Comparison of ENCODE assay signal across 14 mouse cellular contexts in the genomic region with DNA sequence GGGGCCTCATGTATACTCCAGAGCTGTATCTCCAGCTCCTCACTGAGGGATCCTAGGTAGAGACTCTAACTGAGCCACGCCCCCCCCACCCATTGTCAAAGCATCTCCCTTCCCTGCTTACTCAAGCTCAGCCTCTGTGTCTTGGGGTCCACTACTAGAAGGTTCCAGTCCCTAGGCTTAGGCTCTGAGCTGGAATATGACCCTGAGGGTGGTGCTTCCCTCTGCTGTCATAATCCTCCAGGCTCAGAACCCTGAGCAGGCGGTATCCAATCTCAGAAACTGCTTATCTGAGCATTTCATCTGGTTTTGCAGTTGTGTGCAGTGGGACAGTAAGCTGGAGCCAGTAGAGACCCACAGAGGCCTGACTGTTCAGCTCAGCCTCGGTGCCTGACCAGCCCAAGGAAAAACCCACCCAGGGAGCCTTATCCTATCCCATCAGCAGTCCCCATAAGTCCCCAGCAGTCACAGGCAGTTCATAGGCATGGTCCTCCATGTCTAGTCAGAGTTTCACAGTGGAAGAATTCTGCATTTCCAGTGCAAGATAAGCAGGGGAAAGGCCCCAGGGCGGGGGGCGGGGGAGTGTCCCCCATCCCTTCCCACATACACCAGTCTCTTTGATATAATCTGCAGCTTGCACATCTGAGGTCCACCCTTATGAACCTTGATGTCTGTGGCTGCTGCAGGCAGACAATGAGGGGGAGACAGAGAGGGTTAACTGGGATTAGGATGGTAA. TPM values are rescaled to one million over a fixed set of nuclear protein-coding genes. Genes with fewer than 3 reads are reported as not detected.
DNase-seq lines count a peak whose midpoint lies in the region; ATAC-seq and TF ChIP-seq lines count a peak whose summit lies in the region.
"Had no signal": no experiment of that assay in that cellular context is flagged by ENCODE, and none has a peak within 500 bp of the region (broad histone marks: within the 10 kb centered on the region; RNA-seq: fewer than 3 reads in every experiment).

No protein-coding gene starts in this region.

- H3K9ac ChIP-seq in kidney, embryonic 14.5 days (ENCODE audit: low read depth, low read length): no peak overlapping the region
- H3K9ac ChIP-seq in midbrain, embryonic 15.5 days: no peak overlapping the region
- no peak overlapping the region for H3K9ac ChIP-seq in midbrain, postnatal 0 days (replicated peaks; ENCODE audit: low read length, poor library complexity, severe bottlenecking)
- no peak overlapping the region for H3K9ac ChIP-seq in embryonic facial prominence, embryonic 14.5 days (ENCODE audit: low read depth, low read length)
- no peak overlapping the region for H3K9ac ChIP-seq in midbrain, embryonic 16.5 days (ENCODE audit: low read depth, low read length)
- H3K9ac ChIP-seq: forebrain, embryonic 13.5 days; limb, embryonic 13.5 days; neural tube, embryonic 15.5 days had no signal

- H3K27me3 ChIP-seq in kidney, embryonic 14.5 days (ENCODE audit: control insufficient read depth, insufficient read depth, low read length): no peaks in the 10 kb centered on the region
- no peaks in the 10 kb centered on the region for H3K27me3 ChIP-seq in midbrain, embryonic 15.5 days (replicated peaks)
- H3K27me3 ChIP-seq in midbrain, postnatal 0 days (ENCODE audit: insufficient read depth, low read length): no peaks in the 10 kb centered on the region
- H3K27me3 ChIP-seq in embryonic facial prominence, embryonic 14.5 days (replicated peaks; ENCODE audit: control insufficient read depth, insufficient read depth, low read length): no peaks in the 10 kb centered on the region
- H3K27me3 ChIP-seq in midbrain, embryonic 16.5 days (ENCODE audit: control insufficient read depth, insufficient read depth, low read depth, low read length): no peaks in the 10 kb centered on the region
- H3K27me3 ChIP-seq: forebrain, embryonic 13.5 days; limb, embryonic 13.5 days; neural tube, embryonic 15.5 days had no signal

- H3K27ac ChIP-seq in kidney, embryonic 14.5 days (ENCODE audit: low read depth, low read length): peak overlapping the region; percentile 47
- 0 out of 2 replicates have a peak overlapping the region, but pooled peaks have one; percentile 9 for H3K27ac ChIP-seq in midbrain, embryonic 15.5 days
- no peak overlapping the region for H3K27ac ChIP-seq in midbrain, postnatal 0 days (ENCODE audit: low read depth, low read length)
- peak overlapping the region; percentile 52; the same call in 1 of the 2 replicates for H3K27ac ChIP-seq in embryonic facial prominence, embryonic 14.5 days (replicated peaks; ENCODE audit: low read depth, low read length)
- H3K27ac ChIP-seq in midbrain, embryonic 16.5 days (ENCODE audit: low read length): 0 out of 2 replicates have a peak overlapping the region, but pooled peaks have one; percentile 34
- H3K27ac ChIP-seq: forebrain, embryonic 13.5 days; limb, embryonic 13.5 days; neural tube, embryonic 15.5 days had no signal

- no peak overlapping the region for H3K4me2 ChIP-seq in kidney, embryonic 14.5 days (replicated peaks; ENCODE audit: low read depth, low read length)
- H3K4me2 ChIP-seq in midbrain, embryonic 15.5 days: no peak overlapping the region
- no peak overlapping the region for H3K4me2 ChIP-seq in midbrain, postnatal 0 days (ENCODE audit: low read depth, low read length, poor library complexity, severe bottlenecking)
- H3K4me2 ChIP-seq in embryonic facial prominence, embryonic 14.5 days (ENCODE audit: low read depth, low read length): no peak overlapping the region
- H3K4me2 ChIP-seq in midbrain, embryonic 16.5 days (ENCODE audit: low read length): no peak overlapping the region
- H3K4me2 ChIP-seq: forebrain, embryonic 13.5 days; limb, embryonic 13.5 days; neural tube, embryonic 15.5 days had no signal

- no peak for DNase-seq in kidney, postnatal 14 days
- DNase-seq in midbrain, postnatal 0 days (ENCODE audit: low spot score): no peak
- DNase-seq in embryonic facial prominence, embryonic 14.5 days (ENCODE audit: low spot score): no peak
- DNase-seq in frontal cortex, postnatal 14 days (ENCODE audit: low spot score in 2 of 2): no peak
- DNase-seq: embryo, embryonic 11 days; heart, postnatal 14 days had no signal

- H3K36me3 ChIP-seq in kidney, embryonic 14.5 days (ENCODE audit: control insufficient read depth, insufficient read depth, low read length): peaks cover 37% of the 10 kb centered on the region
- H3K36me3 ChIP-seq in midbrain, embryonic 15.5 days (replicated peaks): peaks cover 19% of the 10 kb centered on the region; the same call in 1 of the 2 replicates
- H3K36me3 ChIP-seq in midbrain, postnatal 0 days (ENCODE audit: insufficient read depth, low read length): peaks cover 44% of the 10 kb centered on the region
- peaks cover 26% of the 10 kb centered on the region for H3K36me3 ChIP-seq in embryonic facial prominence, embryonic 14.5 days (ENCODE audit: control insufficient read depth, insufficient read depth, low read length)
- peaks cover 23% of the 10 kb centered on the region for H3K36me3 ChIP-seq in midbrain, embryonic 16.5 days (ENCODE audit: control insufficient read depth, insufficient read depth, low read length)

- H3K9me3 ChIP-seq in kidney, embryonic 14.5 days (ENCODE audit: control insufficient read depth, low read length): no peaks in the 10 kb centered on the region
- H3K9me3 ChIP-seq in midbrain, embryonic 15.5 days: no peaks in the 10 kb centered on the region
- H3K9me3 ChIP-seq in midbrain, postnatal 0 days (ENCODE audit: low read length): no peaks in the 10 kb centered on the region
- H3K9me3 ChIP-seq in embryonic facial prominence, embryonic 14.5 days (ENCODE audit: control insufficient read depth, low read length): no peaks in the 10 kb centered on the region
- no peaks in the 10 kb centered on the region for H3K9me3 ChIP-seq in midbrain, embryonic 16.5 days (replicated peaks; ENCODE audit: control insufficient read depth, low read length, poor library complexity, severe bottlenecking)
- H3K9me3 ChIP-seq: forebrain, embryonic 13.5 days; limb, embryonic 13.5 days; neural tube, embryonic 15.5 days had no signal

- no peak overlapping the region for H3K4me3 ChIP-seq in kidney, embryonic 14.5 days (ENCODE audit: low read length)
- no peak overlapping the region for H3K4me3 ChIP-seq in midbrain, embryonic 15.5 days
- H3K4me3 ChIP-seq in midbrain, postnatal 0 days (ENCODE audit: low read depth, low read length): no peak overlapping the region
- no peak overlapping the region for H3K4me3 ChIP-seq in embryonic facial prominence, embryonic 14.5 days (ENCODE audit: low read depth, low read length)
- H3K4me3 ChIP-seq in midbrain, embryonic 16.5 days (ENCODE audit: low read depth, low read length): no peak overlapping the region
- H3K4me3 ChIP-seq: forebrain, embryonic 13.5 days; limb, embryonic 13.5 days; neural tube, embryonic 15.5 days had no signal

- 0 out of 2 replicates have a peak, but pooled peaks have one; percentile 24 for ATAC-seq in kidney, embryonic 14.5 days (ENCODE audit: low FRiP score, low TSS enrichment)
- no peak for ATAC-seq in midbrain, embryonic 15.5 days (replicated peaks)
- no peak for ATAC-seq in midbrain, postnatal 0 days (ENCODE audit: low FRiP score)
- no peak for ATAC-seq in embryonic facial prominence, embryonic 14.5 days (ENCODE audit: low read depth)
- no peak for ATAC-seq in midbrain, embryonic 16.5 days
- no peak for ATAC-seq in erythroid progenitor cell, adult 5-6 weeks (replicated peaks; ENCODE audit: low FRiP score, poor library complexity, severe bottlenecking)
- ATAC-seq: forebrain, embryonic 13.5 days had no signal

- WGBS in kidney, embryonic 14.5 days: 78% methylated on average over 5 of the region's 5 CpGs
- WGBS in midbrain, embryonic 15.5 days: 85% methylated on average over 5 of the region's 5 CpGs
- WGBS in midbrain, postnatal 0 days: 76% methylated on average over 5 of the region's 5 CpGs
- 80% methylated on average over 5 of the region's 5 CpGs for WGBS in embryonic facial prominence, embryonic 14.5 days
- WGBS in midbrain, embryonic 16.5 days: 79% methylated on average over 5 of the region's 5 CpGs

- H3K4me1 ChIP-seq in kidney, embryonic 14.5 days (ENCODE audit: control insufficient read depth, insufficient read depth, low read length): no peaks in the 10 kb centered on the region
- peaks cover 4% of the 10 kb centered on the region; the same call in 1 of the 2 replicates for H3K4me1 ChIP-seq in midbrain, embryonic 15.5 days
- no peaks in the 10 kb centered on the region for H3K4me1 ChIP-seq in midbrain, postnatal 0 days (ENCODE audit: insufficient read depth, low read length)
- no peaks in the 10 kb centered on the region; the same call in none of the 2 replicates for H3K4me1 ChIP-seq in embryonic facial prominence, embryonic 14.5 days (ENCODE audit: control insufficient read depth, insufficient read depth, low read length)
- H3K4me1 ChIP-seq in midbrain, embryonic 16.5 days (ENCODE audit: control insufficient read depth, insufficient read depth, low read length): peaks cover 2% of the 10 kb centered on the region; the same call in 1 of the 2 replicates

- TF ChIP-seq CTCF in midbrain, postnatal 0 days (IDR thresholded peaks at IDR 0.05): no peak

RNA-seq across cellular contexts. Expression of gene Bhlha15, which starts 27.8 kb away (rescaled TPM):
- 0.28 TPM in 1 of 2 replicates, not detected in the other for polyA plus RNA-seq in kidney, embryonic 14.5 days (2014; fragmentation: Nextera tagmentation; extraction: Ambion mirVana)
- polyA plus RNA-seq in midbrain, embryonic 15.5 days (2015; fragmentation: Nextera tagmentation; extraction: Ambion mirVana): 0.05 and 0.06 TPM in 2 replicates
- 0.09 TPM in 1 of 2 replicates, not detected in the other for total RNA-seq in midbrain, postnatal 0 days (2014; rRNA removed)
- polyA plus RNA-seq in midbrain, postnatal 0 days (2015; fragmentation: Nextera tagmentation; extraction: Ambion mirVana): 0.06 and 0.09 TPM in 2 replicates
- polyA plus RNA-seq in embryonic facial prominence, embryonic 14.5 days (2014; fragmentation: Nextera tagmentation; extraction: Ambion mirVana): 0.60 and 1.0 TPM in 2 replicates
- polyA plus RNA-seq in midbrain, embryonic 16.5 days (2015; fragmentation: Nextera tagmentation; extraction: Ambion mirVana): not detected in 2 replicates
- not detected in 2 replicates for total RNA-seq in erythroid progenitor cell, adult 5-6 weeks (2015; ENCODE audit: low replicate concordance)
- total RNA-seq in erythroid progenitor cell, adult 5-6 weeks (2017; ENCODE audit: low replicate concordance): not detected in 2 replicates
- total RNA-seq: gastrocnemius, adult 8-10 months; heart, postnatal 14 days had no signal
